Mouse (Mus musculus) activated CD4-positive, CD25-positive, alpha-beta regulatory T cell, adult 9 weeks (primary cell): ENCODE data around the gene Zswim3. TPM values are rescaled to one million over a fixed set of nuclear protein-coding genes. Genes with fewer than 3 reads are reported as not detected.

Source experiments
- polyA plus RNA-seq: library from polyadenylated mRNA; unstranded; fragments of 100-300 nt; shearing (Covaris generic); gene quantifications from one replicate; pipeline ENCODE4 v1.2.1, GENCODE M21; 2017

Zswim3 gene
- 9.2 TPM for polyA plus RNA-seq

GRCm38 (mm10) chr2:164804533-164805331 lies at the start of gene Zswim3, which contains the start of gene Acot8:
Zswim3 (plus strand) TSS chr2:164805098.
Acot8 (minus strand) TSS chr2:164804882.

GRCm38 (mm10) chr2:164769258-164770037 lies 35.5 kb upstream of the Zswim3 start, which contains the start of gene Ube2c:
Ube2c (plus strand) TSS chr2:164769898.

DNA sequence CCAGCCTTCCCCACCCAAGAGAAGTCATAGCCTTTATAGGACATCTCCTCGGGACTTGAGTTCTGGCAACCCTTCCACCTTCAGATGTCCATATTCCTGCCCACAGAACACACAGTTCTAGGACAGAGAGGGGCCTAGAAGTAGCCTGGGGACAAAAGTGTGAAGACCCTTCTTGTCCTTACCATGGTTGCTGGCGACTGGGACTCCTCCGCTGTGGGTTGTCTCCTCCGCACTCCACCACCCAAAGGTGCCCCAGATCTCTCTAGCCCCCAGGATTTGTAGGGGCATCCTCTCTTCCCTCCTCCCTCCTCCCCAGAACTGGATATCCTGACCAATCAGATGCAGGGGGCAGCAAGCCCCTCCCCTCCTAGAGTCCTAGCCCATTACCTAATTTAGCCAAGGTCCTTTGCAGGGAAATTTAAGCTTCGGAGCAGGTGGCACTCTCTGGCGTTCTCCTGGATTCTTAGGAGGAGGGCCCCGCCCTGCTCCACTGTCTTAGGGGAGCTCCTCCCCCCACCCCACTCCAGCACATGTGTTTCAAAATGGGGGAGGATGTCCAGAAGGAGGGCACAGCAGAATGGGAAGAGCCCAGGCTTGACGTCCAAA lies 25.3 kb upstream of the Zswim3 start, which contains the start of gene Tnnc2:
Tnnc2 (minus strand) TSS at position 487 of the 606 bp plus-strand sequence.

DNA sequence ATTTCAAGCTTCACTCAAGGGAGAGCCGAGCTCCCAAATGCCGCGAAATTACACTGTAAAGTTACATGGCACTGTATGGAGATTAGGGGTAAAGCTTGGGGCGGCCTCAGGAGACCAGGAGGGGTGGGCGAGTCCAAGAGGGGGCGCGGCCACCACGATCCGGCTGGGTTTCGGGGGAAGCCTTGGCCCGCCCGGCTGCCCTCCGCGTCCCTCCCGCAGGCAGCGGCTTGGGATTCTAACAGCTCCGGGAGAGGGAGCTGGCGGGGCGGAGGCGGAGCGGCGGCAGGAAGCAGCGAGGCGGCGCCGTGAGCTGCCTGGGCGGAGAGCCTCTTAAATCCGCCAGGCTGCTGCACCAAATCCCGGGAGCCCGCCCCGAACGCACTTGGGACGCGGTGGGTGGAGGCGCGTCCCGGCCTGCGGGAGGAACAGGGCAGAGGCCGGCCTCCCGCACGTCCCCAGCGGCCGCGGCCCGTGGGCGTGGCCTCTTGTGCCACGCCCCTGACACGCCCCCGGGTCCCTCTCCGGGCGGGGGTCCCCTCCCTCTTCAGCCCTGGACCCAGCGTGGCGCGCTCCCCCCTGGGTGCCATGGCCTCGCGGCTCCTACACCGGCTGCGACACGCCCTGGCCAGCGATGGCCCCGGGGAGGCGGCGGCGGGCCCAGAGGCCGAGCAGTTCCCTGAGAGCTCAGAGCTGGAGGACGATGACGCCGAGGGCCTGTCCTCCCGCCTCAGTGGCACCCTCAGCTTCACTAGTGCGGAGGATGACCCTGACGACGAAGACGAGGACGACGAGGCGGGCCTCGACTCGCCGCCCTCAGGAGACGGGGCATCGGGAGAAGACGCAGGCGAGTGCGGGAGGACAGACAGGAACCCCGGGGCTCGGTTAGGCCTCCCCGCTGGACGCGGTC lies 19.2 kb upstream of the Zswim3 start, which contains the start of gene Snx21:
Snx21 (plus strand) TSS at position 343 of the 907 bp plus-strand sequence.

DNA sequence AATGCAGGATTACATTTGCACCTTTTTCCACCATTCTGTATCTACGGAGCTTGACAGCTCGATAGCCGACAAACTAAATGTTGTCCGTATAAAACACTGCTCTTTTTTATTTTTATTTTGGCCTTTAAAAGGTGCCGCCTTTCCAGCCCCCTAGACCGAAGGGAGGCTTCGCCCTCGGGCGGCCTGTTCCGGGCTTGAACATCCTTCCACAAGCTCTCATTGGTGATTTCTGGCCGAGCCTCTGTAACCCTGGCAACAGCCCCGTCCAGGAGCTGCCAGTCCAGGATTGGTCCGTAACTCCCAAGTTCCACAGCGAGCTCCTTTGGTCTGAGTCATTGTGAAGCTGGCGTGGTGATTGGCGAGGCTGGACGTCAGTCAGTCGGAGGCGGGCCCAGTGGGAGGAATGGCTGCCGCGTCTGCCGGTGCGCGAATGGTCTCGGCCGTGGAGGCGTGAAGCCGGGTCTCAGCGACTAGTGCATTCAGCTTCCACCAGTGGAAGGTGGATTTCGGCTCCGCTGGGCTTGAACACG lies 17.8 kb downstream of the Zswim3 start, which contains the start of gene Zswim1:
Zswim1 (plus strand) TSS at position 51 of the 530 bp plus-strand sequence.

DNA sequence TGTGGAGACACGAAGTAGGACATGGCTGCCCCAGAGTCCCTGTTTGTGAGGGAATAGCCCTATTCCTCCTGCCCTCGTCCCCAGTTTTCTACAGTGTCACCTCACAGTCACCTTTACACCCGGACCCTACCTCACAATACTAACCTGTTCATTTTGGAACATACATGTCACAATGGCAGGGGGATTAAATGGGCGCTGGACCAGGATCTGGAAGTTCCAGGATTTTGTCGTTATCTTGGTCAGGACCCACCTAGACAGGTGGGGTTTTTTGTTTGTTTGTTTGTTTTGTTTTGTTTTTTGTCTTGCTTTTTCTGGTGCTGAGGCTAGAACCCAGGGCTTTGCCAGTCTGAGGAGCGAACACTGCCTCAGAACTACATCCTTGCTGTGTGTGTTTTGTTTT lies 23.5 kb downstream of the Zswim3 start, which contains the start of gene Spata25:
Spata25 (minus strand) TSS at position 101 of the 400 bp plus-strand sequence.

DNA sequence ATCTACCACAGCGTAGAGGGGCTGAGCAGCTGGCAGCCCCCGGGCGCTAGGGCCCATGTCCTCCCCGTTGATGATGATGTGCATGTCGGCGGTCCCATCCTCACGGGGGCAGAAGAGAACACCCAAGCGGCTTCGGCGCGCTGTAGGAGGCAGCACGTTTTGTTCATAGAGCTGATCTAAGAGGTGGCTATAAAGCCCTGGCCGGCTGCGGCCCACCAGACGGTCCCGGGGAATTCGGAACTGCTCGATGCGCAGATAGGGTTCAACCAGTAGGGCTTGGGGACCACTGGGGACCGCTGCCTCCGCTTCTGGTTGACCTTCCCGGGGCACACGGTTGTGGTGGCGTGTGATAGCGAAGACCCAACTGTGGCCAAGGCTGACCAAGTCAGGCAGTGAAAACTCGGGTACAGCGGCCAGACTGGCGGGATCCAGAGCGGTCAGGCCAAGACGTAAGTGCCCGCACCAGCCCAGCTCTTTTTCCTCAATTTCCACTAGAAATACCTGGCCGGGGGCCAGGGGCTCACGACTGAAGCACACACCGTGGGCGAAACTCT lies 27.9 kb downstream of the Zswim3 start, which contains the start of gene Ctsa:
Ctsa (plus strand) TSS at position 126 of the 554 bp plus-strand sequence.

DNA sequence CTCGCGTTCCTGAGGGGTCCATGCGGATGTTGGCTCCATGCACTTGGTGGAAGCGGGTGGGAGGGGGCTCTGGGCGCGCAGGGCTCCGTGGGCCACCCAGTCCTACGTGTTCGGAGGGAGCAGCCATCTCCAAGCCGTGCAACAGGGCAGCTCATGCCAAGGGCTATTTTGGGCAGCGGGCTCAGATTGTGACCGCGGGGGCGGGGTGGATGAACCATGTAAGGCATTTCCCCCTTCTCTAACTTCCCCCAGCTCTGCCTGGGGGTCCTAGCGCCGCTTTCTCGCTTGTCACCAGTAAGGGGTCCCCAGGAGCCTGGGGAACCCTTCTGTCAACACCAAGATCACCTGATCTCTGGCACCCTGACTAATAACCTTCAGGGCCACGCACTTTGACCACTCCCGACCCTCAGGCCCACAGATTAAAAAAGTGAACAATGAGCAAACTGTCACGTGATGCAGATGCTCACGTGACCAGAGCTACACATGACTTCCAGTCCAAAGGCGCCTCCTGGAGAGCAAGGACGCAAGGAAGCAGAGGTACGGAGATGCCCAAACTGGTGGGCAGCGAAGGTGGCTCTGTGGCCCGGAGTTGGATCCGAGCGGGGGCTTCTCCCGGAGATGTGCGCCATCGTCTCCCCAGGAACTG lies 28.5 kb downstream of the Zswim3 start, which contains the start of gene Neurl2:
Neurl2 (minus strand) TSS at position 143 of the 646 bp plus-strand sequence.

GRCm38 (mm10) chr2:164857101-164857821 lies 52.4 kb downstream of the Zswim3 start, which contains the start of gene Pltp:
Pltp (minus strand) TSS chr2:164857711.

Other genes with a start within 250 kb of the Zswim3 start
- gene Wfdc2, start 242.7 kb upstream of the Zswim3 start, polyA plus RNA-seq: 5.5 TPM
- gene Spint3, start 231.6 kb upstream of the Zswim3 start, polyA plus RNA-seq: not detected
- not detected for gene Wfdc6a, start 219.7 kb upstream of the Zswim3 start, polyA plus RNA-seq
- gene Eppin, start 211.5 kb upstream of the Zswim3 start, polyA plus RNA-seq: not detected
- gene Wfdc6b, start 191.6 kb upstream of the Zswim3 start, polyA plus RNA-seq: not detected
- gene Wfdc8, start 191.5 kb upstream of the Zswim3 start, polyA plus RNA-seq: not detected
- not detected for gene Wfdc16, start 166.3 kb upstream of the Zswim3 start, polyA plus RNA-seq
- gene Wfdc10, start 149.1 kb upstream of the Zswim3 start, polyA plus RNA-seq: not detected
- gene Wfdc9, start 148.5 kb upstream of the Zswim3 start, polyA plus RNA-seq: not detected
- not detected for gene Wfdc11, start 131.0 kb upstream of the Zswim3 start, polyA plus RNA-seq
- gene Wfdc13, start 120.0 kb upstream of the Zswim3 start, polyA plus RNA-seq: not detected
- gene Spint4, start 106.6 kb upstream of the Zswim3 start, polyA plus RNA-seq: not detected
- gene Spint5, start 89.8 kb upstream of the Zswim3 start, polyA plus RNA-seq: not detected
- not detected for gene Wfdc3, start 59.2 kb upstream of the Zswim3 start, polyA plus RNA-seq
- gene Dnttip1, start 59.1 kb upstream of the Zswim3 start, polyA plus RNA-seq: 13.0 TPM
- gene Ube2c, start 35.2 kb upstream of the Zswim3 start, polyA plus RNA-seq: 18.4 TPM
- not detected for gene Tnnc2, start 25.1 kb upstream of the Zswim3 start, polyA plus RNA-seq
- gene Snx21, start 19.3 kb upstream of the Zswim3 start, polyA plus RNA-seq: 8.1 TPM
- 42.7 TPM for gene Acot8, start 216 bp upstream of the Zswim3 start, polyA plus RNA-seq
- 26.5 TPM for gene Zswim1, start 17.6 kb downstream of the Zswim3 start, polyA plus RNA-seq
- gene Spata25, start 23.4 kb downstream of the Zswim3 start, polyA plus RNA-seq: 0.60 TPM
- 202 TPM for gene Ctsa, start 27.8 kb downstream of the Zswim3 start, polyA plus RNA-seq
- gene Neurl2, start 28.4 kb downstream of the Zswim3 start, polyA plus RNA-seq: 1.9 TPM
- gene Pltp, start 52.6 kb downstream of the Zswim3 start, polyA plus RNA-seq: 0.87 TPM
- gene Pcif1, start 74.2 kb downstream of the Zswim3 start, polyA plus RNA-seq: 123 TPM
- gene Zfp335, start 106.7 kb downstream of the Zswim3 start, polyA plus RNA-seq: 45.3 TPM
- gene Mmp9, start 135.7 kb downstream of the Zswim3 start, polyA plus RNA-seq: 13.8 TPM
- 0.28 TPM for gene Slc12a5, start 155.7 kb downstream of the Zswim3 start, polyA plus RNA-seq
- 55.5 TPM for gene Ncoa5, start 229.8 kb downstream of the Zswim3 start, polyA plus RNA-seq